12 mouse cellular contexts compared by ENCODE assay signal in the genomic region with DNA sequence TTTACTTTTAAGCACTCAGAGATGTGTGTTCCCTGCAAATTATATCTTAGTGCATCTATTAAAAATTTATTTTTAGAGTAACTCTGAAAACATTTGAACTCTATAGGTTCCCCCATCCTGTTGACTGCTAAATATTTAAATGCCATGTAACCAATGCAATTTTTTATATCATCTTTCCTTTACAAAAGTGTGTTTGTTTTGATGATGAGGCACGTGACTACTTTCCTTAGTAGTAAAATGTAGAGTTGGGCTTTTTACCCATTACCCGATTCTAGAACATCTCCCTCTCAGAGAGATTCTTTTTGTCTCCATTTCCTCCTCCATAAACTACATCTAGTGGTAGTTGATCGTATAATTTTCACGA.
"Had no signal": no experiment of that assay in that cellular context is flagged by ENCODE, and none has a peak within 500 bp of the region (broad histone marks: within the 10 kb centered on the region; RNA-seq: fewer than 3 reads in every experiment).

No protein-coding gene starts in this region.

- H3K27me3 ChIP-seq: limb, embryonic 12.5 days; limb, embryonic 15.5 days; liver, embryonic 12.5 days; liver, embryonic 15.5 days; midbrain, embryonic 15.5 days had no signal

- H3K4me2 ChIP-seq: liver, embryonic 12.5 days; liver, embryonic 15.5 days; midbrain, embryonic 12.5 days; neural tube, embryonic 13.5 days had no signal

- H3K4me3 ChIP-seq: limb, embryonic 12.5 days; limb, embryonic 15.5 days; liver, embryonic 12.5 days; liver, embryonic 15.5 days; midbrain, embryonic 12.5 days; midbrain, embryonic 15.5 days; neural tube, embryonic 13.5 days had no signal

- H3K9ac ChIP-seq: limb, embryonic 12.5 days; limb, embryonic 15.5 days; liver, embryonic 12.5 days; liver, embryonic 15.5 days; midbrain, embryonic 12.5 days; midbrain, embryonic 15.5 days had no signal

- DNase-seq: kidney, adult 18-20 months; left cerebral cortex, postnatal 4 days; lung, adult 2 months; thymus, adult 18-20 months; thymus, postnatal 4 days had no signal

- H3K36me3 ChIP-seq: limb, embryonic 15.5 days; liver, embryonic 12.5 days; liver, embryonic 15.5 days; midbrain, embryonic 12.5 days; midbrain, embryonic 15.5 days; neural tube, embryonic 13.5 days had no signal

- H3K9me3 ChIP-seq: limb, embryonic 12.5 days; limb, embryonic 15.5 days; liver, embryonic 12.5 days; liver, embryonic 15.5 days; midbrain, embryonic 12.5 days; midbrain, embryonic 15.5 days; neural tube, embryonic 13.5 days had no signal

- ATAC-seq: liver, embryonic 12.5 days; midbrain, embryonic 15.5 days had no signal

- H3K27ac ChIP-seq: limb, embryonic 15.5 days; liver, embryonic 12.5 days; liver, embryonic 15.5 days; midbrain, embryonic 12.5 days; midbrain, embryonic 15.5 days had no signal
